Mouse (Mus musculus) heart, adult 2 months (tissue): ENCODE measurements around the gene 1700113H08Rik. TPM values are rescaled to one million over a fixed set of nuclear protein-coding genes. Genes with fewer than 3 reads are reported as not detected.
A peak's percentile ranks its signal among the peaks of the same experiment; 100 is the strongest.

Source experiments
- DNase-seq, 2 experiments: peaks; one replicate each; pipeline ENCODE4 v3.0.0; 2021
- H3K27ac ChIP-seq: fragments of 200-600 bp; 2 replicates; pipeline ENCODE4 v1.8.1; 2022
- H3K27me3 ChIP-seq: fragments of 200-500 bp; 2 replicates; pipeline ENCODE4 v1.6.1; 2012; ENCODE audit warnings: mild to moderate bottlenecking, low read length, inconsistent platforms, mixed read lengths; ENCODE audit not compliant: control insufficient read depth, insufficient read depth
- H3K36me3 ChIP-seq: fragments of 200-500 bp; 2 replicates; pipeline ENCODE4 v1.6.1; 2012; ENCODE audit warnings: low read length, inconsistent platforms; ENCODE audit not compliant: control insufficient read depth, insufficient read depth
- H3K4me1 ChIP-seq: fragments of 200-500 bp; 2 replicates; pipeline ENCODE4 v1.6.1; 2011; ENCODE audit warnings: low read length; ENCODE audit not compliant: control insufficient read depth, insufficient read depth
- H3K4me3 ChIP-seq: fragments of 200-600 bp; 2 replicates; pipeline ENCODE4 v1.8.1; 2022
- H3K79me2 ChIP-seq: fragments of 200-500 bp; replicated peaks from 2 replicates; pipeline ENCODE4 v1.6.1; 2012; ENCODE audit warnings: mild to moderate bottlenecking, inconsistent platforms, low read length, moderate library complexity, mixed read lengths; ENCODE audit not compliant: control insufficient read depth, insufficient read depth
- H3K9ac ChIP-seq: fragments of 200-500 bp; 2 replicates; pipeline ENCODE4 v1.6.1; 2012; ENCODE audit warnings: low read depth, mild to moderate bottlenecking, control low read depth, inconsistent platforms, low read length, mixed read lengths
- CTCF ChIP-seq: fragments of 200-600 bp; IDR thresholded peaks from 2 replicates; pipeline ENCODE4 v1.8.1; 2022; ENCODE audit warnings: antibody characterized with exemption, mild to moderate bottlenecking, moderate library complexity
- EP300 ChIP-seq: fragments of 200-500 bp; IDR thresholded peaks from 2 replicates; pipeline ENCODE4 v1.6.1; 2011; ENCODE audit warnings: low read depth, low read length, control low read depth; ENCODE audit not compliant: insufficient read depth
- POLR2A ChIP-seq: fragments of 200-500 bp; IDR thresholded peaks from 2 replicates; pipeline ENCODE4 v1.6.1; 2011; ENCODE audit warnings: mild to moderate bottlenecking, low read depth, low read length, control low read depth; ENCODE audit not compliant: insufficient read depth
- WGBS: fragments of 180-500 bp; shearing (Covaris S2); methylation state at CpG from one replicate; pipeline ENCODE4 v1.1.7; 2018; 5-methylcytosine and 5-hydroxymethylcytosine counted together
- intact Hi-C: fragments of 180-260 bp; cut with DNase I; formaldehyde crosslinking; loops from one replicate; pipeline ENCODE4 v1.15.1; 2025
- polyA plus RNA-seq: library from polyadenylated mRNA; depleted of rRNA; stranded (reverse); fragments of >200 nt; gene quantifications from 2 replicates; pipeline ENCODE4 v1.2.3, GENCODE M21; 2012
- total RNA-seq, 2 experiments: library from RNA; stranded (reverse); gene quantifications; 2 replicates each; pipeline ENCODE4 v1.2.3; 2021

1700113H08Rik gene
- total and polyA plus RNA-seq, 3 experiments = 0.12 TPM; not detected in 2

DNA sequence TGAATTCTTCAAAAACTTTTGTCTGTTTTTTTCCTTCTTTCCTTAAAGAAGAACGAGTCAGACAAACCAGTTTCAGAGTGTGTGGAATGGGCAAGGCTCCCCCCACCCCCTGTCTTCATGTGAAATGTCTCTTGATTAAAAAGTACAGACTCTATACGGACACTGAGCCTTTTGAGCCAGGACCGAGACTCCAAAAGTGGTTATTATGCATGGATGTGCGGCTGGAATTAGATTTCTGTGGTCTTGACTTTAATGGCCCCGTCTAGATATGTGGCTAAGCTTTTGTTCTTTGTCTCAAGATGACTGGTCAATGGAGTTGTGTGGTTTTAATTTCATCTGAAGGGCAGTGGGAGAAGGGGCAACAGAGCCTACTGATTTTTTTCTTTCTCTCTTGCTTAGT lies 29.8 kb downstream of the 1700113H08Rik start:
- TF ChIP-seq EP300 = no peak
- no peak for TF ChIP-seq POLR2A
- no peak for TF ChIP-seq CTCF
- Histone ChIP-seq H3K4me3 (no peak overlapping the region), H3K4me1 (no peaks in the 10 kb centered on the region), H3K79me2 (no peaks in the 10 kb centered on the region), H3K27me3 (no peaks in the 10 kb centered on the region), H3K27ac (no peak overlapping the region), H3K36me3 (no peaks in the 10 kb centered on the region), H3K9ac (no peak overlapping the region)
- 75% methylated on average over 5 of the region's 5 CpGs for WGBS
- intact Hi-C loops = no loop called here
- DNase-seq = no peak

DNA sequence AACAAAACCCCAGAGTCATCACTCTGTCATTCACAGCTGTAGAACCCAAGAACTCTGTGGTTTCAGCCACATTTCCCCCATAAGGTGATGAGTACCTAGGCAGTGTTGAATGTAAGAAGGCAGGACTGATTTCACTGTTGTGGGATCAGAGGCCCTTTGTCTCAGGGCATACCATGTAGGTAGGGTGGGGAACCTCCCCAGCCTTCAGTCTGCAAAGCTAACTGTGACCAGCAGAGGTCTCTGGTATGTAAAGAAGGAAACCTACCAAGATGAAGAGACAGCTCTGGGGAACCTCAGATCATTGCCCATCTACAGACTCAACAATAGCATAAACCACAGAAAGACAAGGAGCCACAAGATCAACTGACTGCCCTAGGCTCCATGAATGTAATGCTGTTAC lies 36.4 kb downstream of the 1700113H08Rik start:
- Histone ChIP-seq H3K79me2 (no peaks in the 10 kb centered on the region), H3K4me3 (no peak overlapping the region), H3K4me1 (no peaks in the 10 kb centered on the region), H3K27me3 (no peaks in the 10 kb centered on the region), H3K36me3 (no peaks in the 10 kb centered on the region), H3K27ac (no peak overlapping the region), H3K9ac (no peak overlapping the region)
- TF ChIP-seq POLR2A (no peak), CTCF (peak; percentile 50), EP300 (no peak)
- peak in 1 of 2 experiments; percentile 4 for DNase-seq
- intact Hi-C loops = loop anchor here (10.0 kb wide), 1 partner anchor 411 kb away; no protein-coding TSS in a partner anchor

GRCm38 (mm10) chr10:87098722-87099121 lies 40.9 kb downstream of the 1700113H08Rik start:
- no peak overlapping the region for H3K27ac ChIP-seq
- WGBS = 66% methylated on average over 6 of the region's 6 CpGs

DNA sequence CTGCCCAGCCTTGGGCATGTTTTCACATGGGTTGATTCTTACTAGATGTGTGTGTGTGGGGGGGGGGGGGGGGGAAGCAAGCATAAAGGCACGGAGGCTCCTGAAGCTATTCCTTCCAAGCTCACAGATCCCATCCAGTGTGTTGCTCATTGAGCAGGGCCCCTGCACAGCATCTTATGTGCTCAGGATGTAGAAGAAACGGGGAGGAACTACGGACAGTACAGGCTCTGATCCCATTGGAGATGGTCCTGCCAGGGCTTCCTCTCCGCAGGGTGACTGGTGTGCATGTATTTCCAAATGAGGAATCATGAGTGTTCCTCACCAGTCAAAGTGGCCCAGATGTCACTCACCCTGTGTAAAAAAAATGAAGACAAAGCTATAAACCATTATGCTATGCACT lies 42.8 kb downstream of the 1700113H08Rik start:
- H3K4me1 ChIP-seq = no peaks in the 10 kb centered on the region
- no peak overlapping the region for H3K9ac ChIP-seq
- no peak overlapping the region for H3K4me3 ChIP-seq
- TF ChIP-seq POLR2A = no peak
- no peak for TF ChIP-seq CTCF
- no peak for TF ChIP-seq EP300
- H3K27me3 ChIP-seq = no peaks in the 10 kb centered on the region
- H3K36me3 ChIP-seq = no peaks in the 10 kb centered on the region
- DNase-seq = no peak
- no peak overlapping the region for H3K27ac ChIP-seq
- H3K79me2 ChIP-seq = no peaks in the 10 kb centered on the region
- WGBS = 85% methylated on average over 4 of the region's 4 CpGs
- intact Hi-C loops = no loop called here

More at GRCm38 (mm10) chr10:87098722-87099121, 40.9 kb downstream of the 1700113H08Rik start:
- Histone ChIP-seq H3K27me3 (no peaks in the 10 kb centered on the region), H3K36me3 (no peaks in the 10 kb centered on the region), H3K4me3 (no peak overlapping the region), H3K9ac (no peak overlapping the region), H3K79me2 (no peaks in the 10 kb centered on the region), H3K4me1 (no peaks in the 10 kb centered on the region)
- no peak for TF ChIP-seq POLR2A
- intact Hi-C loops = loop anchor here (10.0 kb wide), 1 partner anchor 406 kb away; no protein-coding TSS in a partner anchor
- no peak for DNase-seq

DNA sequence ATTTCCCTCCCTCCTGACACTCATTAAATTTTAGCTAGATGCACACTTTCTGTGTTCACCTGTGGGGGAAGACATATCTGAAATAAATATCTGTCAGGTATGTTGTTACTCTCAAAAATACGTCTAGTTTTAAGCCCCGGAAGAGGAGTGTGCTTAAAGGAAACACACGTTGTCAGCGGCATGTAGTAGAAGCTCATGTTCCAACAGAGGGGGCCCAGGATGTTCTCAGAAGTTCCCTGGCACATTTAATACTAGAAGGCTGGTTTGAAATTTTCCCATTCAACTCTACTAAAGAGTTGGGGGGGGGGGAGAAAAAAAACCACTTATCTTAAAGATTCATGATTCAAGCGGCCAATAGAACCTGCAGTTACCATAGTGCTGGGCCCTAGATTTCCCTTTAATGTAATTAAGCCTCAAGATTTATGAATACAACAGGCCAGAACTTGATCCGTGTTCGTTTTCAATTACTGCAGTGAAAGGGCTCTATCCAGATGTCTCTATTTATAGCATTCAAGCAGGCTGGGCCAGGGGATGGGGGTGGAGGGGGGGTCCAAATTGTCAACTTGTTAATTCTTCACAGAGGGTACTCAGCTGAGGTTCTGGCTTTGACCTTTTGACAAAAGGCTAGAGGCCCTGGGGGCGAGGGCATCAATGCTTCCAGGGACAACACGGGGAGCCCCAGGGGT lies 43.6 kb downstream of the 1700113H08Rik start:
- no peaks in the 10 kb centered on the region for H3K36me3 ChIP-seq
- 68% methylated on average over 9 of the region's 9 CpGs for WGBS
- intact Hi-C loops = no loop called here
- DNase-seq = no peak
- H3K27ac ChIP-seq = no peak overlapping the region
- H3K4me1 ChIP-seq = no peaks in the 10 kb centered on the region
- no peaks in the 10 kb centered on the region for H3K79me2 ChIP-seq
- no peak overlapping the region for H3K9ac ChIP-seq
- H3K27me3 ChIP-seq = no peaks in the 10 kb centered on the region
- TF ChIP-seq POLR2A (no peak), CTCF (no peak), EP300 (no peak)
- H3K4me3 ChIP-seq = no peak overlapping the region

GRCm38 (mm10) chr10:87101951-87102320 lies 44.1 kb downstream of the 1700113H08Rik start:
- H3K27me3 ChIP-seq = no peaks in the 10 kb centered on the region
- H3K36me3 ChIP-seq = no peaks in the 10 kb centered on the region
- H3K27ac ChIP-seq = no peak overlapping the region
- 60% methylated on average over 3 of the region's 3 CpGs for WGBS
- no peak for TF ChIP-seq POLR2A
- no peak for TF ChIP-seq EP300
- no peak for TF ChIP-seq CTCF
- intact Hi-C loops = no loop called here
- no peak overlapping the region for H3K4me3 ChIP-seq
- no peak overlapping the region for H3K9ac ChIP-seq
- H3K4me1 ChIP-seq = no peaks in the 10 kb centered on the region
- no peak for DNase-seq
- H3K79me2 ChIP-seq = no peaks in the 10 kb centered on the region
